Mouse (Mus musculus) hindbrain, embryonic 14.5 days (tissue): ENCODE measurements at regions not wholly inside any gene's neighbourhood (a gene's known extent, or its start where the extent isn't known, plus 50 kb on each side); places are given as distances from the start of the nearest gene placed in this dataset. TPM values are rescaled to one million over a fixed set of nuclear protein-coding genes. Genes with fewer than 3 reads are reported as not detected.
"Not testable (repeated sequence)": the region's sequence is repeated elsewhere in the genome, so short reads cannot be mapped to it uniquely, and the experiment has no call there.

Experiments
- ATAC-seq: fragments of 200-750 bp; cut with Nextera tagmentation; 2 replicates; pipeline ENCODE4 v1.8.0; 2017; ENCODE audit warnings: moderate number of reproducible peaks, mild to moderate bottlenecking, moderate TSS enrichment, moderate library complexity; ENCODE audit not compliant: low FRiP score
- DNase-seq: peaks from one replicate; pipeline ENCODE4 v3.0.0-alpha.2; 2015; ENCODE audit warnings: low spot score
- H3K27ac ChIP-seq: fragments of 300-500 bp; sonication (generic); 2 replicates; pipeline ENCODE4 v1.5.1; 2014; ENCODE audit warnings: mild to moderate bottlenecking, moderate library complexity
- H3K27me3 ChIP-seq: fragments of 300-500 bp; sonication (generic); 2 replicates; pipeline ENCODE4 v1.6.1; 2014; ENCODE audit warnings: mild to moderate bottlenecking, low read length, mixed read lengths; ENCODE audit not compliant: control insufficient read depth, insufficient read depth
- H3K36me3 ChIP-seq: fragments of 300-500 bp; sonication (generic); replicated peaks from 2 replicates; pipeline ENCODE4 v1.6.1; 2014; ENCODE audit not compliant: control insufficient read depth, insufficient read depth
- H3K4me1 ChIP-seq: fragments of 300-500 bp; sonication (generic); replicated peaks from 2 replicates; pipeline ENCODE4 v1.6.1; 2014; ENCODE audit warnings: antibody characterized with exemption, low read length, mixed read lengths; ENCODE audit not compliant: control insufficient read depth, insufficient read depth
- H3K4me2 ChIP-seq: fragments of 300-500 bp; sonication (generic); replicated peaks from 2 replicates; pipeline ENCODE4 v1.6.1; 2014; ENCODE audit warnings: mild to moderate bottlenecking, moderate library complexity
- H3K4me3 ChIP-seq: fragments of 300-500 bp; sonication (generic); replicated peaks from 2 replicates; pipeline ENCODE4 v1.5.1; 2014; ENCODE audit warnings: mild to moderate bottlenecking, low read length
- H3K9ac ChIP-seq: fragments of 300-500 bp; sonication (generic); 2 replicates; pipeline ENCODE4 v1.6.1; 2014
- H3K9me3 ChIP-seq: fragments of 300-500 bp; sonication (generic); 2 replicates; pipeline ENCODE4 v1.6.1; 2016; ENCODE audit warnings: low read length; ENCODE audit not compliant: control insufficient read depth
- WGBS: fragments of 180-500 bp; shearing (Covaris S2); extraction: QIAGEN DNeasy Blood & Tissue Kit; methylation state at CpG from one replicate; pipeline ENCODE4 v1.1.7; 2014; 5-methylcytosine and 5-hydroxymethylcytosine counted together
- microRNA-seq: library from miRNA; unstranded; fragments of <30 nt; microRNA quantifications from one replicate; pipeline ENCODE4, GENCODE M21; 2016

DNA sequence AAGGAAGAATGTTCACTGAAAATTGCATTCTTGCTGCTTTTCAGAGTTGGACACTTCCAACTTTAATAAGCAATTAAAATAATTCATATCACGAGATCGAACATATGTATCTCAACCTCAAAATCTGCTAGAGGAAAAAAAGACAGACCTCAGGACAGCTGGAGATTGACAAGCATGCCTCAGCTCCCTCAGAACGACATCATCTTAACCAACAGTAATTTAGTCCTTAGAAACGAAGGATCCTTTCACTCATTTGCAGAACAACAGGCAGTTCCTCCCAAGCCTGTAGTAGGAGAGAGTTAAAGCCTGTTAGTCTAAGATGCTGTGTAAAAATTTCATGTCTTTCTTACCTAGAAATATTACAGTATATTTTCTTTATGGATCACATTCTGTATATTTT, 95.2 kb upstream of the Pcsk5 start:
- Histone ChIP-seq H3K27me3 (no peaks in the 10 kb centered on the region), H3K36me3 (no peaks in the 10 kb centered on the region), H3K27ac (no peak overlapping the region), H3K9ac (no peak overlapping the region), H3K4me1 (no peaks in the 10 kb centered on the region), H3K9me3 (no peaks in the 10 kb centered on the region), H3K4me2 (no peak overlapping the region), H3K4me3 (no peak overlapping the region)
- ATAC-seq (no peak), DNase-seq (no peak)
- WGBS: 76% methylated on average over 4 of the region's 4 CpGs

DNA sequence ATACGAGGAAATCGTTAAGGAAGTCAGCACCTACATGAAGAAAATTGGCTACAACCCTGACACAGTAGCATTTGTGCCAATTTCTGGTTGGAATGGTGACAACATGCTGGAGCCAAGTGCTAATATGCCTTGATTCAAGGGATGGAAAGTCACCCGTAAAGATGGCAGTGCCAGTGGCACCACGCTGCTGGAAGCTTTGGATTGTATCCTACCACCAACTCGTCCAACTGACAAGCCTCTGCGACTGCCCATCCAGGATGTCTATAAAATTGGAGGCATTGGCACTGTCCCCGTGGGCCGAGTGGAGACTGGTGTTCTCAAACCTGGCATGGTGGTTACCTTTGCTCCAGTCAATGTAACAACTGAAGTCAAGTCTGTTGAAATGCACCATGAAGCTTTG, 89.7 kb upstream of the Pcsk5 start:
- H3K27me3 ChIP-seq, H3K9me3 ChIP-seq, H3K4me2 ChIP-seq, H3K36me3 ChIP-seq, H3K4me1 ChIP-seq, ATAC-seq, H3K9ac ChIP-seq, H3K4me3 ChIP-seq, H3K27ac ChIP-seq, DNase-seq: not testable (repeated sequence)
- WGBS: 92% methylated on average over 8 of the region's 8 CpGs

DNA sequence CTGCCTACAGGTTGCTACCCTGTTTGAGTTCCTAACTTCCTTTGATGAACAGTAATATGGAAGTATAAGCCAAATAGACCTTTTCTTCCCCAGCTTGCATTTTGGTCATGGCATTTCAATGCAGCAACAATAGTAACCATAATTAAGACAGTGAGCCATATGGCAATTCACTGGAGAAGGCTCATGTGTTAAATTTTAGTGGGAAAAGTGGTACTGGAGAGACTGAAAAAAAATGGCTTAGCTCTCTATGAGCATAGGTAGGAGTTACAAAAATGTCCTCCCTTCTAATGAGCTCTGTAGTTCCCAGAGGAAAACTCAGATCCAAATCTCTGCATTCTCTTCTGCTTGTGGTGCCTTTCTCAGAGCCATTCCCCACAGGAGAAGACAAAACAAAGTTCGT, 70.1 kb upstream of the Pcsk5 start:
- no peak overlapping the region for H3K27ac ChIP-seq
- no peak overlapping the region for H3K4me2 ChIP-seq
- DNase-seq (no peak), ATAC-seq (no peak)
- H3K27me3 ChIP-seq: no peaks in the 10 kb centered on the region
- no peak overlapping the region for H3K4me3 ChIP-seq
- H3K9ac ChIP-seq: no peak overlapping the region
- no peaks in the 10 kb centered on the region for H3K9me3 ChIP-seq
- WGBS: 89% methylated on average over 1 of the region's 1 CpGs
- H3K36me3 ChIP-seq: no peaks in the 10 kb centered on the region
- H3K4me1 ChIP-seq: no peaks in the 10 kb centered on the region

DNA sequence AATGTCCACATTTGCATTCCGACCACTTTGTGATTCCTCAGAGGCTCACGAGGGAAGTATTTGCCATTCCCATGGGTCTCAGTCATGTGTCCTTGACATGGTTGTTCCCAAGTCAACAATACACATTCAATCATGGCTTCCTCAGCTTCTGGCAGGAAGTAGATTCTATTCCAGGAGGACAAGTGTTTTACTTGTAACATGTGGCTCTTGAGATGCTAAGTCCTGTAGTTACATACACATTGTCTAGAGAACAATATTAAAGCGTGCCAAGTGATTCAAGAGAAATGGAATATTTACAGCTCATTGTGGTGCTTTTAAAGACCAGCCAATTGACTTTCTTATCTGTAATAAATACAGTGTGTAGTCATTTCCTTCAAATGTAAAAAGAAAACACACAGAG, 66.7 kb upstream of the Pcsk5 start:
- Histone ChIP-seq H3K4me1 (no peaks in the 10 kb centered on the region), H3K36me3 (no peaks in the 10 kb centered on the region), H3K9ac (no peak overlapping the region), H3K4me2 (no peak overlapping the region), H3K9me3 (no peaks in the 10 kb centered on the region), H3K4me3 (no peak overlapping the region), H3K27me3 (no peaks in the 10 kb centered on the region), H3K27ac (no peak overlapping the region)
- 82% methylated on average over 3 of the region's 3 CpGs for WGBS
- ATAC-seq (no peak), DNase-seq (no peak)

DNA sequence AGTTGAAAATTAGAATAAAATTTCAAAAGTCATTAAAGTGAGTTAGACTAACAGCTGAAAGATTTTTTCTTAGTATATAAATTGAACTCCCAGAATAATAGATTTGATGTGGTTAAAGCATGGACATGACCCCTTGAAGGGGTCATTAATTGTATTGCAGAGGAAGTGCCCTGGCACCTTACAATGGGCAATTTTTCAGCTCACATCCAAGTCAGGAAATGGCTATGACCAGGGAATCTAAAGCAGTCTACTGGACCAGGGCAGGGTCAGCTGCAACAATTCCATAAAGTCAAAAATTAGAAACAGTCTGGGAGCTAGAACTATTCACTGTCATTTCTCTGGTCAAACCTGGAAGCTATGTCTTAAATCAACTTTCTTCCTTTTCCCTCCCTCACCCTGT, 55.2 kb upstream of the Pcsk5 start:
- Histone ChIP-seq H3K4me3 (no peak overlapping the region), H3K27ac (no peak overlapping the region), H3K9me3 (no peaks in the 10 kb centered on the region), H3K36me3 (no peaks in the 10 kb centered on the region), H3K27me3 (no peaks in the 10 kb centered on the region), H3K4me2 (no peak overlapping the region), H3K9ac (no peak overlapping the region), H3K4me1 (no peaks in the 10 kb centered on the region)
- DNase-seq: no peak
- no peak for ATAC-seq

Small RNAs in the stretch of these regions (microRNA-seq; reads per million reads assigned to microRNA genes)
- gene Gm23061: not detected
